Mouse (Mus musculus) gastrocnemius, adult 8-10 months (tissue): Measurements from ENCODE around the gene Itga11. TPM values are rescaled to one million over a fixed set of nuclear protein-coding genes. Genes with fewer than 3 reads are reported as not detected.
"Not testable (repeated sequence)": the region's sequence is repeated elsewhere in the genome, so short reads cannot be mapped to it uniquely, and the experiment has no call there.

Experiments used
- DNase-seq, 2 experiments: peaks; one replicate each; pipeline ENCODE4 v3.0.0; 2022; ENCODE audit warnings: low spot score in 2 of 2
- total RNA-seq, 4 experiments: library from RNA; stranded (reverse); gene quantifications; 2 replicates each; pipeline ENCODE4 v1.2.4; 2022

Gene Itga11
- total RNA-seq, 4 experiments from 2014 or later: 1.5 to 2.7 (median 2.4) TPM

- no peak for DNase-seq
Observed at GRCm38 (mm10) chr9:62817828-62818614, 140.4 kb downstream of the Itga11 start.

GRCm38 (mm10) chr9:62819494-62819893 is 141.9 kb downstream of the Itga11 start:
- DNase-seq: no peak

DNA sequence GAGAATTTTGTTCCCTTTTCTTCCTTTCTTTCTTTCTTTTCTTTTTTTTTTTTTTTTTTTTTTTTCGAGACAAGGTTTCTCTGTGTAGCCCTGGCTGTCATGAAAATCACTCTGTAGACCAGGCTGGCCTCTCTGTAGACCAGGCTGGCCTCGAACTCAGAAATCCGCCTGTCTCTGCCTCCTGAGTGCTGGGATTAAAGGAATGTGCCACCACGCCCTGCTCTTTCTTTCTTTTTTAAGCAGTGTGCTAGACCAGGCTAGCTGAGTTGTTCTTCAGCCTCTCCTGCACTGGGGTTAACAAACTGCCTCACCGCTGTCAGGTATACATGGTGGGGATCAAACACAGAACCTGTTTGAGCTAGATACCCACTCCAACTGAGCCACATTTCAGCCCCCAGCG is 142.3 kb downstream of the Itga11 start:
- DNase-seq: not testable (repeated sequence)

- DNase-seq: no peak
Observed at GRCm38 (mm10) chr9:62820829-62821228, 143.2 kb downstream of the Itga11 start.

DNA sequence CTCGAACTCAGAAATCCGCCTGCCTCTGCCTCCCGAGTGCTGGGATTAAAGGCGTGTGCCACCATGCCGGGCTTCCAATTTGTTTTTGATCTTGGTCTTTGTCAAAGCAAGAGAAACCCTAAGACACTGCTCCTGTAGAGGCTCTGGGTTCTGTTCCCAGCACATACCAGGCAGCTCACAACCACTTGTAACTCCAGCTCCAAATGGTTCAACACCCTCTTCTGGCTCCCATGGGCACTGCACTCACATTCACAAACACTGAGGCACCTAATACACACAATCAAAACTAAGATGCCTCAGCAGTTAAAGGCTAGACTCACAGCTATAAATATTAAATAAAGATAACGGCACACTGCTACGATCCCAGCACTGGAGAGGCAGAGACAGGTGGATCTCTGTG is 144.2 kb downstream of the Itga11 start:
- no peak for DNase-seq

- DNase-seq: no peak
Observed at GRCm38 (mm10) chr9:62825791-62826393, 148.3 kb downstream of the Itga11 start.

DNA sequence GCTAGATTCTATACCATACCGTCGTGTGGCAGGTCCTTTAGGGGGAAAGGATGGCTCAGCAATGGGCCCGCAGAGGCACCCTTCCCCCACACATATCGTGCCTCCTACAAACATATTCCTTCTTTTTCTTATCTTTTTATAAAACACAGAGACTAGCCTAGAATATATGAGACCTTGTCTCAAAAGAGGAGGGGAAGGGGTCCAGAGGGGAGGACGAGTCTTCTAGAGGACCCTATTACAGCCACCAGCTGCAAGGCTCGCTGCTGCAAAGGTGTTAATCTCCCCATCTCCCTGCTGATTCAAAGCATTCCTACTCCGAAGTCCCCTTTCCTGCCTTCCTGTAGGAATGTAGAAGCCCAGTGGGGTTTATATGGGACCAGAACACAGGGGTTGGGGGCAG is 148.8 kb downstream of the Itga11 start:
- no peak for DNase-seq

- no peak for DNase-seq
Observed at GRCm38 (mm10) chr9:62827939-62828652, 150.5 kb downstream of the Itga11 start.

- DNase-seq: peak; percentile 94
Observed at GRCm38 (mm10) chr9:62828662-62829086, 151.0 kb downstream of the Itga11 start.

GRCm38 (mm10) chr9:62829877-62830276 is 152.3 kb downstream of the Itga11 start:
- DNase-seq: no peak

Other genes with a start within 250 kb of the Itga11 start
- 1 to 10 TPM; 2.8 to 5.2 (median 3.9) TPM for gene Coro2b, start 140.8 kb upstream of the Itga11 start, total RNA-seq
- gene Fem1b, start 134.1 kb downstream of the Itga11 start, total RNA-seq: 10 to 100 TPM; 11.7 to 15.2 (median 13.0) TPM
- 10 to 100 TPM; 17.1 to 21.8 (median 19.9) TPM for gene Cln6, start 161.0 kb downstream of the Itga11 start, total RNA-seq
- 1 to 10 TPM in 3 of 4 experiments, under 1 TPM in 1; 0.86 to 1.9 (median 1.4) TPM for gene Calml4, start 180.3 kb downstream of the Itga11 start, total RNA-seq